Mouse (Mus musculus): ENCODE results near the gene Rps21. TPM values are rescaled to one million over a fixed set of nuclear protein-coding genes. Genes with fewer than 3 reads are reported as not detected.

The Rps21 gene
- polyA plus RNA-seq, 1 experiment from 2014 or later, result 478 TPM

GRCm38 (mm10) chr2:180302201-180302600 lies 45.0 kb downstream of the Rps21 start:
- Histone ChIP-seq H3K4me2 (ENCODE audit: low read depth) (no peak overlapping the region), H3K4me1 (ENCODE audit: control insufficient read depth, insufficient read depth, low read length) (no peaks in the 10 kb centered on the region), H3K27ac (ENCODE audit: low read depth, low read length) (no peak overlapping the region), H3K4me3 (ENCODE audit: low read depth, low read length) (no peak overlapping the region), H3K9me3 (ENCODE audit: control insufficient read depth, low read length) (no peaks in the 10 kb centered on the region), H3K27me3 (ENCODE audit: control insufficient read depth, insufficient read depth, low read length) (no peaks in the 10 kb centered on the region), H3K9ac (ENCODE audit: low read length) (no peak overlapping the region), H3K36me3 (ENCODE audit: control insufficient read depth, insufficient read depth, low read length) (no peaks in the 10 kb centered on the region)
- WGBS, result 79% methylated on average over 4 of the region's 4 CpGs
- DNase-seq (ENCODE audit: low spot score), result no peak
- no peak for ATAC-seq (ENCODE audit: insufficient read depth, low FRiP score, low TSS enrichment)

- Histone ChIP-seq H3K27ac (ENCODE audit: low read depth, low read length) (no peak overlapping the region), H3K4me2 (ENCODE audit: low read depth) (no peak overlapping the region), H3K4me3 (ENCODE audit: low read depth, low read length) (no peak overlapping the region), H3K9me3 (ENCODE audit: control insufficient read depth, low read length) (no peaks in the 10 kb centered on the region), H3K4me1 (ENCODE audit: control insufficient read depth, insufficient read depth, low read length) (no peaks in the 10 kb centered on the region), H3K9ac (ENCODE audit: low read length) (no peak overlapping the region), H3K27me3 (ENCODE audit: control insufficient read depth, insufficient read depth, low read length) (no peaks in the 10 kb centered on the region), H3K36me3 (ENCODE audit: control insufficient read depth, insufficient read depth, low read length) (no peaks in the 10 kb centered on the region)
- ATAC-seq (ENCODE audit: insufficient read depth, low FRiP score, low TSS enrichment), result no peak
- no peak for DNase-seq (ENCODE audit: low spot score)
- 86% methylated on average over 12 of the region's 12 CpGs for whole genome bisulfite sequencing
Measured at GRCm38 (mm10) chr2:180303468-180303867, 46.3 kb downstream of the Rps21 start.

DNA sequence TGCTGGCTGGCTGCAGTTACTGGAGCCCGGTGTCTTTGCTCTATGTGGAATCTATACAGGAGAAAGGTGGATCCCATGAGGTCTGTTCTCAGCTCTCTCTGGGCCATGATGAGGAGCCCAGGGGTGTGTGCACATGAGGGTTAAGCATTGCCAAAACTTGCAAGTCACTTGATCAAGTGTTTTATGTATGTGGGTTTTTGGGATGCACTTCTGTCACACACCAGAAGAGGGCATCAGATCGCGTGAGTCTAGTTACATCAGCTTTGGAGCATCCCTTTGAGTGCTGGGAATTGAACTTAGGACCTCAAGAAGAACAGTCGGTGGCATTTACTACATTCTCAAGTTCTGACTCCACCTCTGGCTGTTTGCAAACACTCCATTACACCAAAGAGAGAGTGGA lies 47.4 kb downstream of the Rps21 start:
- ATAC-seq (ENCODE audit: insufficient read depth, low FRiP score, low TSS enrichment) (no peak), DNase-seq (ENCODE audit: low spot score) (no peak)
- H3K4me3 ChIP-seq (ENCODE audit: low read depth, low read length), result no peak overlapping the region
- no peaks in the 10 kb centered on the region for H3K4me1 ChIP-seq (ENCODE audit: control insufficient read depth, insufficient read depth, low read length)
- no peak overlapping the region for H3K27ac ChIP-seq (ENCODE audit: low read depth, low read length)
- 62% methylated on average over 4 of the region's 4 CpGs for WGBS
- H3K27me3 ChIP-seq (ENCODE audit: control insufficient read depth, insufficient read depth, low read length), result no peaks in the 10 kb centered on the region
- no peaks in the 10 kb centered on the region for H3K9me3 ChIP-seq (ENCODE audit: control insufficient read depth, low read length)
- no peak overlapping the region for H3K4me2 ChIP-seq (ENCODE audit: low read depth)
- no peak overlapping the region for H3K9ac ChIP-seq (ENCODE audit: low read length)
- H3K36me3 ChIP-seq (ENCODE audit: control insufficient read depth, insufficient read depth, low read length), result no peaks in the 10 kb centered on the region

DNA sequence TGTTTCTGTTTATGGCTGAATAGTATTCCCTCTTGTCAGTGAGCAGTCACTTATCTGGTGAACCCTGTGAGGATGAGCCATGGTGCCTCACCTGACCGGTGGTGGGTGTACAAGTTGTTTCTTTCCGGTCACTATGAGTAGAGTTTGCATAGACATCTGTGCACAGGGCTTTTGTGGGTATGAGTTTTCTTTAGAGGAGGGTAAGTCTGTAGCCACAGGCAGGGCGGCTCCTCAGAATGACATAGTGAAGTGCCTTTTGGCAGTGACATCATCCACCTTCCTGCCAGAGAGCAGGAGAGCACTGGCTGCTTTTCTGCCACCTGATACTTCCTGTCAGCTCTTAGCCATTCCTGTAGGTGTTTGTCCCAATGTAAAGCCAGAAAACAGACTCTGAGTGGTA lies 48.3 kb downstream of the Rps21 start:
- H3K27me3 ChIP-seq (ENCODE audit: control insufficient read depth, insufficient read depth, low read length), result no peaks in the 10 kb centered on the region
- H3K27ac ChIP-seq (ENCODE audit: low read depth, low read length), result no peak overlapping the region
- no peaks in the 10 kb centered on the region for H3K4me1 ChIP-seq (ENCODE audit: control insufficient read depth, insufficient read depth, low read length)
- H3K9me3 ChIP-seq (ENCODE audit: control insufficient read depth, low read length), result no peaks in the 10 kb centered on the region
- DNase-seq (ENCODE audit: low spot score) (no peak), ATAC-seq (ENCODE audit: insufficient read depth, low FRiP score, low TSS enrichment) (no peak)
- no peak overlapping the region for H3K4me2 ChIP-seq (ENCODE audit: low read depth)
- no peak overlapping the region for H3K4me3 ChIP-seq (ENCODE audit: low read depth, low read length)
- WGBS, result 88% methylated on average over 3 of the region's 3 CpGs
- no peaks in the 10 kb centered on the region for H3K36me3 ChIP-seq (ENCODE audit: control insufficient read depth, insufficient read depth, low read length)
- no peak overlapping the region for H3K9ac ChIP-seq (ENCODE audit: low read length)

GRCm38 (mm10) chr2:180306009-180306408 lies 48.8 kb downstream of the Rps21 start:
- no peaks in the 10 kb centered on the region for H3K27me3 ChIP-seq (ENCODE audit: control insufficient read depth, insufficient read depth, low read length)
- H3K4me2 ChIP-seq (ENCODE audit: low read depth), result no peak overlapping the region
- H3K9me3 ChIP-seq (ENCODE audit: control insufficient read depth, low read length), result no peaks in the 10 kb centered on the region
- H3K4me3 ChIP-seq (ENCODE audit: low read depth, low read length), result no peak overlapping the region
- H3K9ac ChIP-seq (ENCODE audit: low read length), result no peak overlapping the region
- DNase-seq (ENCODE audit: low spot score) (no peak), ATAC-seq (ENCODE audit: insufficient read depth, low FRiP score, low TSS enrichment) (no peak)
- WGBS, result 72% methylated on average over 2 of the region's 2 CpGs
- no peaks in the 10 kb centered on the region for H3K36me3 ChIP-seq (ENCODE audit: control insufficient read depth, insufficient read depth, low read length)
- H3K27ac ChIP-seq (ENCODE audit: low read depth, low read length), result no peak overlapping the region
- H3K4me1 ChIP-seq (ENCODE audit: control insufficient read depth, insufficient read depth, low read length), result no peaks in the 10 kb centered on the region

GRCm38 (mm10) chr2:180306423-180307168 lies 49.4 kb downstream of the Rps21 start:
- Histone ChIP-seq H3K9ac (ENCODE audit: low read length) (no peak overlapping the region), H3K9me3 (ENCODE audit: control insufficient read depth, low read length) (no peaks in the 10 kb centered on the region), H3K4me1 (ENCODE audit: control insufficient read depth, insufficient read depth, low read length) (no peaks in the 10 kb centered on the region), H3K27me3 (ENCODE audit: control insufficient read depth, insufficient read depth, low read length) (no peaks in the 10 kb centered on the region), H3K36me3 (ENCODE audit: control insufficient read depth, insufficient read depth, low read length) (no peaks in the 10 kb centered on the region), H3K4me3 (ENCODE audit: low read depth, low read length) (no peak overlapping the region), H3K27ac (ENCODE audit: low read depth, low read length) (no peak overlapping the region), H3K4me2 (ENCODE audit: low read depth) (no peak overlapping the region)
- ATAC-seq (ENCODE audit: insufficient read depth, low FRiP score, low TSS enrichment) (no peak), DNase-seq (ENCODE audit: low spot score) (no peak)
- 90% methylated on average over 8 of the region's 8 CpGs for WGBS

GRCm38 (mm10) chr2:180307680-180308079 lies 50.5 kb downstream of the Rps21 start:
- H3K27ac ChIP-seq (ENCODE audit: low read depth, low read length), result no peak overlapping the region
- WGBS, result 68% methylated on average over 2 of the region's 2 CpGs
- H3K9me3 ChIP-seq (ENCODE audit: control insufficient read depth, low read length), result no peaks in the 10 kb centered on the region
- no peak overlapping the region for H3K9ac ChIP-seq (ENCODE audit: low read length)
- H3K36me3 ChIP-seq (ENCODE audit: control insufficient read depth, insufficient read depth, low read length), result no peaks in the 10 kb centered on the region
- H3K27me3 ChIP-seq (ENCODE audit: control insufficient read depth, insufficient read depth, low read length), result no peaks in the 10 kb centered on the region
- H3K4me2 ChIP-seq (ENCODE audit: low read depth), result no peak overlapping the region
- no peak overlapping the region for H3K4me3 ChIP-seq (ENCODE audit: low read depth, low read length)
- DNase-seq (ENCODE audit: low spot score) (no peak), ATAC-seq (ENCODE audit: insufficient read depth, low FRiP score, low TSS enrichment) (no peak)
- H3K4me1 ChIP-seq (ENCODE audit: control insufficient read depth, insufficient read depth, low read length), result no peaks in the 10 kb centered on the region

Small RNA genes lying within 50 kb of the gene (microRNA-seq; reads per million reads assigned to microRNA genes)
- gene Mir3091, result 0.78 reads per million

Other genes with a start within 250 kb of the Rps21 start
- gene Lsm14b, start 232.4 kb upstream of the Rps21 start, polyA plus RNA-seq (2014; fragmentation: Nextera tagmentation; extraction: Ambion mirVana), result 10.1 and 11.6 TPM in 2 replicates
- 770 and 786 TPM in 2 replicates for gene Psma7, start 214.9 kb upstream of the Rps21 start, polyA plus RNA-seq (2014; fragmentation: Nextera tagmentation; extraction: Ambion mirVana)
- gene Ss18l1, start 214.9 kb upstream of the Rps21 start, polyA plus RNA-seq (2014; fragmentation: Nextera tagmentation; extraction: Ambion mirVana), result 19.2 and 20.9 TPM in 2 replicates
- gene Mtg2, start 186.8 kb upstream of the Rps21 start, polyA plus RNA-seq (2014; fragmentation: Nextera tagmentation; extraction: Ambion mirVana), result 26.5 and 31.8 TPM in 2 replicates
- gene Hrh3, start 152.9 kb upstream of the Rps21 start, polyA plus RNA-seq (2014; fragmentation: Nextera tagmentation; extraction: Ambion mirVana), result 1.4 and 2.0 TPM in 2 replicates
- 43.5 and 43.7 TPM in 2 replicates for gene Osbpl2, start 138.1 kb upstream of the Rps21 start, polyA plus RNA-seq (2014; fragmentation: Nextera tagmentation; extraction: Ambion mirVana)
- gene Adrm1, start 85.9 kb upstream of the Rps21 start, polyA plus RNA-seq (2014; fragmentation: Nextera tagmentation; extraction: Ambion mirVana), result 195 and 198 TPM in 2 replicates
- 4.4 and 5.4 TPM in 2 replicates for gene Lama5, start 31.5 kb upstream of the Rps21 start, polyA plus RNA-seq (2014; fragmentation: Nextera tagmentation; extraction: Ambion mirVana)
- gene Cables2, start 16.1 kb downstream of the Rps21 start, polyA plus RNA-seq (2014; fragmentation: Nextera tagmentation; extraction: Ambion mirVana), result 17.7 and 22.9 TPM in 2 replicates
- gene Rbbp8nl, start 32.5 kb downstream of the Rps21 start, polyA plus RNA-seq (2014; fragmentation: Nextera tagmentation; extraction: Ambion mirVana), result 0.09 TPM in 1 of 2 replicates, not detected in the other
- 0.16 and 0.19 TPM in 2 replicates for gene Gata5, start 77.3 kb downstream of the Rps21 start, polyA plus RNA-seq (2014; fragmentation: Nextera tagmentation; extraction: Ambion mirVana)
- 3.6 and 6.2 TPM in 2 replicates for gene Slco4a1, start 198.9 kb downstream of the Rps21 start, polyA plus RNA-seq (2014; fragmentation: Nextera tagmentation; extraction: Ambion mirVana)
- 0.15 and 0.69 TPM in 2 replicates for gene Ntsr1, start 242.6 kb downstream of the Rps21 start, polyA plus RNA-seq (2014; fragmentation: Nextera tagmentation; extraction: Ambion mirVana)